Mouse (Mus musculus) retina, adult 2 months (tissue): ENCODE measurements around the gene Uckl1.
A peak's percentile ranks its signal among the peaks of the same experiment; 100 is the strongest.

Source experiments
- DNase-seq: peaks from one replicate; pipeline ENCODE4 v3.0.0-alpha.2; 2012; ENCODE audit warnings: low read depth, low spot score

Uckl1 gene

DNA sequence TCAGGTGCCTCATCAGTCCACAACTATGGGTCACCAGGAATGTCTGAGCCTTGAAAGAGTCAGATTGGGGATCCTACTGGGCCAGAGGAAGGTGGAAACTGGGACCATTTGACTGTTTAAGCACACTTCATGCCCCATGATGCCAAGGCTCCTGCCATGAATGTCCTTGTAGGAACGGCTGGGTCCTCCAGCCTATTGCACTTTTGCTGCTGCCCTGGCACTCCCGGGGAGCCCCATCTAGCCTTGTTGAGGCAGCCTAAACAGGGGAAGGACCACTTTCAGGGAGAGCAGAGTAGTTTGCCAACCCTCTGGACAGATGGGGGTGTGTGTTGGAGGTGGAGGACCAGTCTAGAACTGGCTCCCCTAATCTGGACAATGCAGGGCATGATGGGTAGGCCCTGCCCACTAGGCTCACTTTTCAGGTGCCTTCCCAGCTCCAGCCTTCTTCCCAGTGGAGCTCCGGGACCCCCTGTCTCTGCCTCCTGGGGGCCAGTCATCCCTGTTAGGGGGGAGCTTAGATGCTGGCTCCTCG, at the start of gene Uckl1:
TSS of gene Uckl1 (minus strand) at position 482 of the 532 bp plus-strand sequence.
- no peak for DNase-seq

DNA sequence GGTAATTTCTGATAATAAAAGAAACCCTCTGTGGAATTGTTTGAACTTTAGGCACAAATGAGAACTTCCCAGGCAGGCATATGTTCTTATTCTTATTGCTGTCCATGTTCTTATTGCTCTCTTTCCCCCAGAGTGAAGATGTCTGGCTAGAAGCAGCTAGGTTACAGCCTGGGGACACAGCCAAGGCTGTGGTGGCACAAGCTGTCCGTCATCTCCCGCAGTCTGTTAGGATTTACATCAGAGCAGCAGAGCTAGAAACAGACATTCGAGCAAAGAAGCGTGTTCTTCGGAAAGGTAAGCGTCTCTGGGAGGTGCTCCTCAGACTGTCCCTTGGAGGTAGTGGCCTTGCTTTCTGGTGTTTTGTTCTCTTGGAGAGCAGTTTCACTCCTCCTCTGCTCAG, 47.9 kb upstream of the Uckl1 start:
- DNase-seq, result no peak

DNA sequence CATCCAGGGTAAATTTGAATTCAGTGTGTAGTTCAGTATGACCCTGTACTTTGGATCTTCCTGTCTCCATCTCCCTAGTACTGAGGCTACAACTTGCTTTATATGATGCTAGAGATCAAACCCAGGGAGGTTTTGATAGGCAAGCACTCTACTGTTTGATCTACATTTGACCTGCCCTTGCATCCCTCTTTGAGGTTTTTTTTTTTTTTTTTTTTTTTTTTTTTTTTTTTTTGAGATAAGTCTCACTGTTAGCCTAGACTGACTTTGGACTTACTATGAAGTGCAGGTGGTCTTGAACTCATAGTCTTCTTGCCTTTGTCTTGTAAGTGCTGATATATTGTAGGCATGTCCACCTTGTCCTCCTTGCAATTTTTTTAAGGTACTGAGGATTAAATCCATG, 43.8 kb upstream of the Uckl1 start:
- no peak for DNase-seq

DNA sequence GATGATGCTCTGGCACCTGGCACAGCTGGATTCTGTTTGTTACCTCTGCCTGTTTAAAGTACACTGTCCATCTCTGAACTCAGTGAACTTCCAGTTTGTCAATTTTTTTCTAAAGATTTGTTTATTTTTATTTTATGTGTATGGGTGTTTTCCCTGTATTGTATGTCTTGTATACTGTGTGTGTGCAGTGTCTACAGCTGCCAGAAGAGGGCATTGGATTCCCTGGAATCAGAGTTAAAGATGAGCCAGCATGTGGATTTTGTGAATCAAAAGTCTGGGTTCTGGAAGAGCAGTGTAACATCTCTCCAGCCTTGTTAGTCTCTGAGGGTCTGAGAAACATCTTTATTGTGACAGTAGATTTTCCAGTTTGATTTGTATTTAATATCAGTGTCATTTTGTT, 38.7 kb upstream of the Uckl1 start:
- no peak for DNase-seq

DNA sequence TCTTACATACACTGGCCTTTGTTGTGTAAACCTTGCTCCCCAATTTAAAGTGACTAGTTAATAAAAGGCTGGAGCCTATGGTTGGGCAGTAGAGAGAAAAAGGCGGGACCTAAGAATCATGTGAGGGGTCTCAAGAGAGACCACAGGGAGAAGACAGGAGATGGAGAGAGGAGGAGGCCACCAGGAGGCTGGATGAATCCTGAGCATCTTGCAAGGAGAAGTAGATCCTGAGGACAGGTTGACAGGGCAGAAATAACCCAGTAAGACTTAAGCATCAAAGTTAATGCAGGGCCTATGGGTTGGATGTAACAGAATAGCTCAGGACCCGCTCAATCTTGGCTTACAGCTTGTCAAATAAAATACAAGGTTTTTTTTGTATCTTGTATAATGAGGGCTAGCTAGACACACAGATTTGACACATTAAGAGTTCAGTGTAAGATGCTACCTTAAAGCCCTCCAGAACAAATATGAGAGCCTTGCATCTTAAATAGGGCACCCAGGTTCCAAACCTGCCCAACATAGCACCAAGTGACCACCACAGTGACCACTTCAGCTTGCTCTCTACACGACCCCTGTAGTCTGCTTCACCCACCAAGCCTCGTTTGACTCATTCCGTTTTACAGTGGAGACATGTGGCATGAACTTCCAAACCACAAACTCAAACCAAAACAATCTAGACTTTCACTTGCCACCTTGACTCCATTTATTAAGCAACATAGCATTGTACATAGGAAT, 34.2 kb upstream of the Uckl1 start:
- no peak for DNase-seq

DNA sequence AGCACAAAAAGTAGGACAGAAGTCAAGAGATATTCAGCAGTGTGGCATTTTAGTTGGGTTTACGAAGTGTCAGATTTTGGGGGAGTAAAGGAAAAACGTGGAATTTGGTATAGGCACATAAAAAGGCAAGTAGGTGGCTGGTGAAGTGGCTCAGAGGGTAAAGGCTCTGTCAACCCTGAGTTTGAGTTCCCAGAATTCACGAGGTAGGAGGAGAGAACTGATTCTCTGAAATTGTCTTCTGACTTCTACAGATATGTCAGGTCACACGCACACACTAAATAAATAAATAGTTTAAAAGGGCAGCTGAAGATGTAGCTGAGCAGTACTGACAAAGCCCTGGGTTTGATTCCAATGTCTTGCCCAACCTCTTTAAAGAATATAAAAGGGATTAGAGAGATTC, 17.7 kb upstream of the Uckl1 start:
- DNase-seq, result no peak

DNA sequence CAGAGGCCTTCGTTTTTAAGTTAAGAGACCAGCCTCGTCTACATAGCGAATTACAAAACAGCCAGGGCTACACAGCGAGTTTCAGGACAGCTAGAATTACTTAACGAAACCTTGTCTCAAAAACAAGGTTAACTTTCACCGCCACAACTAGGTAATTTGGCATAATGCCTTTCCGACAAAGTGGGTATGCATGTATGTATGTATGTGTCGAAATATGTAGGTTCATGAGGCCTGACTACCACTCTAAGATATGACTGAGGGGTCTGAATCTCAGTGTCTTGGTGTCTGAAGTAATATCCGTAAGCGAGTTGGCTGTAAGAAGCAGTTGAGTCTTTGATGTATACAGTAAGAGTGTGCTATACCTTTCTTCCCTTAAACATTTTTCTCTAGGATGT, 17.1 kb upstream of the Uckl1 start:
- DNase-seq, result no peak

DNA sequence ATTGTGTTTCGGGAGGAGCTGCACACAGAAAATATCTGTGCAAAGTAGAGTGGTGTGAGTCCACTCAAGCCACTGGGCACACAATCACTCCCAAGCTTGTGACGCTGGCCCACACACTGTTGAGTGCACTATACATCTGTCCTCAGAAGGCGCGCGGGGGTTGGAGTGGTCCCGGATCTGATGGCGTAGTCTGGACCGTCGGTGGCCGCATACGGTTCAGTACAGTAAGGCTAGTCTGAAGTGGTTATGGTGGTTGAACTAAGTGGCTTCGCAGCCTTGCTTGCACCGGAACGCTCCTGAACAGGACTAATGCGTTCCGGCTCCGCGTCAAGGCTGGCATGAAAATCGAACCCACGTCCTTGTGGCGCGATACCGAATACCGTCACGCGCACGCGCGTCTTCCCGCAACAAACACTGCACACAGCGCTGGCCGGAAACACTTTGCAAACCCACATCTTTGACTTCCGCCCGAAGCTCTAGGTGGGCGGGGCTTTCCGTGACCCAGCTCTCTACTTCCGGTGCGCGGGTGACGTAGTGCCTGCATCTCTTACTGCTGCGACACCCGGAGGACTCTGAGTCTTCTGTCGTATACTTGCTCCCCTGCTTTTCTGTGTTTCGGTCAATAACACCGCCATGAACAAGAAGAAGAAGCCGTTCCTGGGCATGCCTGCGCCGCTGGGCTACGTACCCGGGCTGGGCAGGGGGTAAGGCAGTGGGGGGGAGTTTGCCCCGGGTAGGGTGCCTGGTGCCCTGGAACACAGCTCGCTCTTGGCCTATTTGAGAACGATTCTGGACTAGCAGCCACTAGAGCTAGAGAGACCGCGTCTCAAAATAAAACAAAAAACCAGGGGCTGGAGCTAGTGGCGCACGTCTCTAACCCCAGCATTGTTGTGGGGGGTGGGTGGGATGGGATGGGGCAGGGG, 16.4 kb upstream of the Uckl1 start:
- peak; percentile 92 for DNase-seq

DNA sequence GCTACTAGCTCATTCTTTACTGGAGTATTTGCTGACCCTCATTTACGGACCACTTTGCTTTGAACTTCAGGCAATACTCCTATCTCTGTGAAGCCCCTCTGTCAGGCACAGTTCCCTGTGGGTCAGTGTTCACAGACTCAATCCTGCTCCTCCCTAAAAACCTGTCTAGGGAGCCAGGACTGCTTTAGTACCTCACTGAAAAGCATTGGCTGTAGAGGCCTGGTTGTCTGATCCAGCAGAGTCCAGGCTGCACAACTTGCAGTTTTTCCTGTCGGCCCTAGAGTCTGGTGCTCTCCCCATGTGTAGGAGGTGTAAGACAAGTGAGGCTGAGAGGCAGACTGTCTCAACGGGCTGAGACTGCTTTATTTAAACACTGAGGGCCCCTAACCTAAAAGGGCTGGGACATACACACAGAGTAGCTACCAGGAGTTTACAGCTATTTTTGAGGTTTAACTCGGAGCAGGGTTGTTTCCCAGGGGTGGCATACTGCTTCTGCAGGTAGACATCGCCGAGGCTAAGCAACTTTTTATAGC, 15.6 kb upstream of the Uckl1 start:
- no peak for DNase-seq

DNA sequence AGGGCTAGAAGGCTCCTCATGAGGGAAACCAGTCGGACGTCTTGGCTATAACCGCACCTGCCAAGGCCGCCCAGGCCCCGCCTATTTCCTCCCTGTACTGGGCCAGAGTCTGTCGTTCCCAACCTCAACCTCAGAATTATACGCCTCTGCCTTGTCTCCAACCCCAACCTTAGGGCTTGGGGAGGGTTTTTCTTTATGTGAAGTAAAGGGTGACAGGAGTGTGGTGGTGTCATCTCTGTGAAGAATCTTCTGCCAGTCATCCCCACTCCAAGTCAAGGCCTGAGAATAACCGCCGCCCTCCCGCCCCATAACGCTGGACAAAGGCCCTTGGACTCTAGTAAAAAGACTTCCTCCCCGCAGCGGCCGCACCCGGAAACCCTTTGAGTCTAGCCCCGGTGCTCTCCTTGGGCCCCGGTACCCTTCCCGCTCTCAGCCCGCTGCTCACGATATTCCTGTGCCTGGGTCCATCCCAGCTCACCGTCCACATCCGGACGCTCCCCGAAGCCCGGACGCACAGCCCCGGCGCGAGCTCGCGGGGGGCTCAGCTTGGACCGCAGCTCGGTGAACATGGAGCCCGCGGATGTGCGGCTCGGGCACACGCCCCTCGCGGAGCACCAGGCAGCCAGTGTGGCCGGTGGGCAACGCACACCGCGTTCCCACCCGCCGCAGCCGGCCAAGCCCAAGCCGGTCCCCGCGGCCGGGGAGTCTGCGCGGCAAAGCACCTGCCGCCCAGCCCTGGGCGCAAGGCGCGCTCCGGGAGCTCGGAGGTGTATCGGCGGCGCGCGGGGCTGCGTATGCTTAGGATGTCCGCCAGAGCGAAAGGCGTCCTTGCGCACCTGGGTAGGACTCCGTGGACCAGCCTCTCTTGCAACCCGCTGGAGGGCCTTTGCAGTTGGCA, 14.0 kb upstream of the Uckl1 start, which contains the start of gene Samd10:
TSS of gene Samd10 (minus strand) at position 759 of the 898 bp plus-strand sequence.
- no peak for DNase-seq

DNA sequence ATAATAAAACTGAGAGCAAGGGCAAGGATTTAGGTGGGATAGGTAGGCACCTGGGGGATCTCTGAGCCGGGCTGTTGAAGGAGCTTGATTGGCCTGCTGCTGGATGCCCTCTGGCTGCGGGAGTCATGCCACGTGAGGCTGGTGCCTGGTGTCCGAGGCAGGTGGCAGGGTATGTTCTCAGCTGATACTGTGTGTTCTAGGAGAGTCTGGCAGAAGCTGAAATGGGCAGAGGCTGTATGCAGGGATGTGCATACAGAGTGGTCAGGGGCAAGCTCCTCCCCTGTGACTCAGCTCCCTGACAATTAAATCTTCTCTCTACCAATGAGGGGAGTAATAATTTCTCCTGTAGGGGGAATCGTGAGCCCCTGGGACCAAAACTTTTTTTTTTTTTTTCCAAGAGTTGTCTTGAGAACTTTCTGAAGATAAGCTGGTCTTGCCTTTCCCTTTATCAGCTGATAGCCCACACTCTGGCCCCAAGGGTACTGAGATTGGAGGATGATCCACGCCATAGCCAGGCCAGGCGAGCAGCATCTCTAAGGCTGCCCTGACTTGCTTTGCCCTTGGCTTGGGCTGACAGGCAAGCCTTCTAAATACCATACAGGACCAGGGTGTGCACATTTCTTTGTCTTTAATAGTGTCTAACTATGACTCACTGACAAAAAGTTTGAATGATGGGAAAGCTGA, 12.8 kb upstream of the Uckl1 start:
- DNase-seq, result no peak

DNA sequence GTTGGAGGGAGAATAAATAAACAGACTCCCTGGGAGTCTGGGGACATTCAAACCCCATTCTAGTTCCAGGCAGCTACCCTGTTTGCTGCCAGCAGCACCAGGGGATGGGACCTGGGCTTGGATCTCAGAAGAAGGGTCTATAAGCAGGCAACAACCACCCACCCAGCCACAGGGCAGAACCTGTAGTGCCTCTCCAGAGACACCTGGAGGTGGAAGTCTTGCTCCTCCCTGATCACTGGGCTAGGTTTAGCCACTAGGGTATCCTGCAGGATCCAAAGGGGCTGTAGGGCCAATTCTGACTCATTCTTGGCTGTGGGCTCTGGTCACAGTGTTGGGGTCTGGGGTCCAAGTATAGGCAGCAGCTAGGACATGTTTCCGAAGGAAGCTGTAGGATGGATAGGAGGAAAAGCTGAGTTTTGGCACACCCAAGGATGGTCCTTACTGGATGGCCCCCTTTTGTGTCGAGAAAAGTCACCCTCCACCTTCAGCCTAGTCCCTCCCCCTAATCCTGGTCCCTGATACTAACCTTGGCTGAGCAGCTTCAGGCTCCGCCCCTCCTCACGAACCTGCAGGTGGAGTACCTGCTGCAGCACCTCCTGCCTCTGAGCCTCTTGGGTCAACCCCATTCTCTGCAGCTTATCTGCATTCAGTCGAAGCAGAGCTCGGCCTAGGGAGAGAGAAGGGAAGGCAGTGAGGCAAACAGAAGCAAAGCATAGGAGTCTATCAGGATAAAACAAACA, 11.7 kb upstream of the Uckl1 start:
- DNase-seq, result no peak

DNA sequence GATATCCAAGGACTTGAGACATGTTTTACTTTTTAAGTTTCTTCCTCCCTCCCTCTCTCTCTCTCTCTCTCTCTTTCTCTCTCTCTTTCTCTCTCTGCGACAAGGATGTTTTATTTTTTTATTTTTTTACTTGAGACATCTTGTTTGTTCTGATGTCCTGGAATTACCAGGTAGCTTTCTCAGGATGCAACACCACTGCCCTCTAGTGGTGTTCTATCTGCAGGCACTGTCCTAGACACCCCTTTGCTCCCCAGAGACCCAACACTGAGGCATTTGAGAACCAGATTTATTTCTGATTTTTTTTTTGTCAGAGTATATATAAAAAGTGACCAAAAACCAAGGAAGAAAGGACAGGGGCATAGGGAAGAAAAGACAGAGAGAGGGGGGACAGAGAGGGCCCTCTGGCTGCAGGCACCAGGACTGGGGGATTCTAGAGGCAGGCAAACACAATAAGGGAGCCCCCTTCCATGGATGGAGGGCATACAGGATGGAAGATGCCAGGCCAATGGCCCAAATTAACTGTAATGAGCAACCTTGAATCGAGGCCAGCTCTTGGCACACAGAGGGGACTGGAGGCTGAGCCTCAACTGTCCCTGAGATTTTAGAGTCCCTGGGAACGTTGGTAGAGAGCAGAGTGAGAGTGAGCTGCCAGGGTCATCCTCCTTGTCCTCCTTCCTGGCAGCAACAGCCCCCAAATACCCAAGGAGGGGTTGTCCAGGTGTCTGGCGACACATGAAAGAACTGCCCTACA, 10.4 kb upstream of the Uckl1 start:
- DNase-seq, result no peak

DNA sequence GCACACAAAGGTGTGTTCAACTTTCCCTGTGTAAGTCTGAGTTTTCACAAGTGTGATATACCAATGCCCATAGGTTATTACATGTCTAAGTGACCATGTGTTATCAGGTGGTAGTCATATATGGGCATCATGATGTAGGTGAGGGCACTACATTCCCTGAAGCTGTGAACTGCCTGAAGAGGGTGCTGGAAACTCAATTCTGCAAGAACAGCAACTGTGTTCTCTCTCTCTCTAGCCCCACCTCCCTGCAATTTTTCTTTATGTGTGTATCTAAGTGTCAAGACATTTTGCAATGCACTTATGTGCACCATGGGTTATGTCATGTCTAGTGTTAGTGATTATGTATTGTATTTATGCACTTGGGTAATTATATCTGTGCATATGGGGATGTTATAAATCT, 9.2 kb upstream of the Uckl1 start:
- DNase-seq, result no peak

DNA sequence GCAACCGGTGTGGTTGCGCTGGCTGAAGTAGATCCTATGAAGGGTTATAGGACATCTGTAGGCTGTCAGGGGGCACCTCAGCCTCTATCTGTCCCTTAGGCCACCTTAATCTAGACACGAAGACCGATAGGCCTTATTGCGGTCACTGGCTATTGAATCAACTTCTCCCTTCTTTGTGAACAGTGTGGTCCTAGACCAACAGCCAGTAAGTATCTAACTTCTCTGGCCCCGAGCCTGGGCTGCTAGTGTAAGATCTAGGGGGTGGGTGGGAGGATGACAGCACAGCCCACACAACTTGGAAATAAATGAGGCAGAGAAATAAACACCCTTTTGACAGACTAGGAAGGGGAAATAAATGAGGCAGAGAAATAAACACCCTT, 8.3 kb upstream of the Uckl1 start:
- no peak for DNase-seq

DNA sequence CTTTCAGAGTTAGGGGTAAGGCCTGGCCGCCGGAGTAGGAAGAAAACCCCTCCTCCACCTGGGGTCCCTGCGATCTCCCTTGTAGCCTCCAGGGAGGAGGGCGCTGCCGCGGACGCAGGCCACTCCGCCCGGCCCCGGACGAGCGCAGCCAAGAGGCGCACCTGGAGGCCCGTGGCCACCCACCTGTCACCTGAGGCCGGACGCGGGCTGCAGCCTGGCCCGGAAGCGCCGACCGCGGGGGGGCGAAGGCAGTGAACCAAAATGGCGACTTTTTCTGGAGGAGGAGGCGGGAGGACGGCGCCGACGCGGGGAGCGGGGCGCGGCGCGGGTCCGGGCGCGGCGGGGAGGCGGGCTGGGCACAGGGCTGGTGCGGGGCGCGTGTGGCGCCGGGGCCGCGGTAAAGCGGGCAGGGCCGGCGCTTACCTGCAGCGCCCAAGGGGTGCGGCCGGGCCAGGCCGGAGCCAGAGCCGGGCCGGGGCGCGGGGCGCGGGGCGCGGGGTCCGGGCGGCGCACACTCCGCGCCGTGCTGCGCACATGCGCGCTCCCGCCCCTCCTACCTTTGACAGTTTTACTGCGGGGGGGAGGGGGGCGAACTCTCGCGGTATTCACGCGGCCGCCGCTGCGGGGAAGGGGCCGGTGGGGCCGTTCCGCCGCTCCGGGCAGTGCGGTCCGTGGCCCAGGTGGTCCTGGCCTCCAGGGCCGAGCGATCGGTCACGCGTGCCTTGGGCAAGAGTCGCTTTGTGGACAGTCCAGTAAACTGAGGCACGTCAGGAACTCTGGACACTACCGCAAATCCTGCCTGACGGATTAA, 7.7 kb upstream of the Uckl1 start, which contains the start of gene Zfp512b:
TSS of gene Zfp512b (minus strand) at position 573 of the 811 bp plus-strand sequence.
- DNase-seq, result no peak

DNA sequence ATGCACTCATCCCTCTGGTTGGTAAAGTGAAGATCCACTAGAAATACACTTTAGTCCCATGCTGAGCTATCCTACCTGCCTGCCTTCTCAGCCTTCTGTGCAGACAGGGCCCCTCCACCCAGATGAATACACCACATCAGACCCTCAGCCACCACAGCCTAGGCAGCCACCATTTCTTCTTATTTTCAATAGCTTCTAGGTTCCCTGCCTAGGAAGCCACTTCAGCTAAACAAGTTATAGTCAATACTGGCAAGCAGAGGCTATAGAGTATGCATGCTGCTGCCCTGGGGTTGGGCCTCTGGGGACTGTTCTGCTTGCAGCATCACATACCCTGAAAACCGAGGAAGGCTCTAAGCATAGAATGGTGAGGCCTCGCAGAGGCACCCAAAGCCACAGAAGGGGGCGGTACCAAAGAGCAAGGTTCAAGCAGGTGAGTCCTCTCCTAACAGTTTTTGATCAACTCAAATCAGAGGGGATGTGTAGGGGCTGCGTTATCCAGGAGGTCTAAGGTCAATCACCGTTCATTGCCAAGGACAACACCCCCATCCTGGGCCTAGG, 6.9 kb upstream of the Uckl1 start, which contains the start of gene Prpf6:
TSS of gene Prpf6 (plus strand) at position 341 of the 558 bp plus-strand sequence.
- DNase-seq, result no peak

DNA sequence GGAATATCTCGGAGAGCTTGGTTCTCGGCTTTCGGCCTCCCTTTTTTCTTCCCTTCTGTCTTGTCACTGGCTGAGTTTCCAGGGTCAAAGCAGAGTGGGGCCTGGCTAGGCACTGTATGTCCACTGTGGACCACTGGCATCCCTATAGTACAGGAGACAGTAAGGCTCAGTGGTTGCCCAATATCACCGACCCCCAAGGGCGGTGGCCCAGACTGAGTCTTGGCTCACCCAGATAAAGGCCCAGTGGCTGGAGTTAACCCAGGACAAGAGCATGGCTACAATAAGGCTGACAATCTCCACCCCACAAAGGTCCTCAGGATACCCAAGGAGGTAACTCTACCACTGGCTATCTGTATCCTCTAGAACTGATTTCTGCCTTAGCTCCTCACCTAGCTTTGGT, 5.8 kb upstream of the Uckl1 start:
- DNase-seq, result no peak
